Mouse (Mus musculus) embryonic facial prominence, embryonic 13.5 days (tissue): ENCODE results near the gene Msl1. TPM values are rescaled to one million over a fixed set of nuclear protein-coding genes. Genes with fewer than 3 reads are reported as not detected.

Source experiments
- ATAC-seq: fragments of 200-750 bp; cut with Nextera tagmentation; 2 replicates; pipeline ENCODE4 v1.8.0; 2017; ENCODE audit warnings: low read depth; ENCODE audit not compliant: insufficient number of reproducible peaks, insufficient read depth, low FRiP score, low TSS enrichment
- H3K27ac ChIP-seq: fragments of 300-500 bp; sonication (generic); 2 replicates; pipeline ENCODE4 v1.5.1; 2015; ENCODE audit warnings: moderate library complexity, mild to moderate bottlenecking, inconsistent platforms
- H3K27me3 ChIP-seq: fragments of 300-500 bp; sonication (generic); 2 replicates; pipeline ENCODE4 v1.6.1; 2015; ENCODE audit warnings: mild to moderate bottlenecking, inconsistent platforms
- H3K36me3 ChIP-seq: fragments of 300-500 bp; sonication (generic); 2 replicates; pipeline ENCODE4 v1.6.1; 2015; ENCODE audit warnings: mild to moderate bottlenecking, inconsistent platforms
- H3K4me1 ChIP-seq: fragments of 300-500 bp; sonication (generic); 2 replicates; pipeline ENCODE4 v1.6.1; 2015; ENCODE audit warnings: inconsistent platforms
- H3K4me2 ChIP-seq: fragments of 300-500 bp; sonication (generic); 2 replicates; pipeline ENCODE4 v1.6.1; 2015; ENCODE audit warnings: moderate library complexity, mild to moderate bottlenecking, inconsistent platforms
- H3K4me3 ChIP-seq: fragments of 300-500 bp; sonication (generic); 2 replicates; pipeline ENCODE4 v1.5.1; 2015; ENCODE audit warnings: mild to moderate bottlenecking, inconsistent platforms
- H3K9ac ChIP-seq: fragments of 300-500 bp; sonication (generic); 2 replicates; pipeline ENCODE4 v1.6.1; 2015; ENCODE audit warnings: mild to moderate bottlenecking, inconsistent platforms
- H3K9me3 ChIP-seq: fragments of 300-500 bp; sonication (generic); 2 replicates; pipeline ENCODE4 v1.6.1; 2016; ENCODE audit warnings: inconsistent platforms
- WGBS: fragments of 180-500 bp; shearing (Covaris S2); methylation state at CpG from one replicate; pipeline ENCODE4 v1.1.7; 2015; ENCODE audit warnings: mixed read lengths; 5-methylcytosine and 5-hydroxymethylcytosine counted together
- polyA plus RNA-seq: library from polyadenylated mRNA; unstranded; fragments of >200 nt; fragmentation: Nextera tagmentation; extraction: Ambion mirVana; gene quantifications from 2 replicates; pipeline ENCODE4 v1.2.1, GENCODE M21; 2015

Msl1 gene
- polyA plus RNA-seq, 1 experiment from 2014 or later, result 31.5 TPM

DNA sequence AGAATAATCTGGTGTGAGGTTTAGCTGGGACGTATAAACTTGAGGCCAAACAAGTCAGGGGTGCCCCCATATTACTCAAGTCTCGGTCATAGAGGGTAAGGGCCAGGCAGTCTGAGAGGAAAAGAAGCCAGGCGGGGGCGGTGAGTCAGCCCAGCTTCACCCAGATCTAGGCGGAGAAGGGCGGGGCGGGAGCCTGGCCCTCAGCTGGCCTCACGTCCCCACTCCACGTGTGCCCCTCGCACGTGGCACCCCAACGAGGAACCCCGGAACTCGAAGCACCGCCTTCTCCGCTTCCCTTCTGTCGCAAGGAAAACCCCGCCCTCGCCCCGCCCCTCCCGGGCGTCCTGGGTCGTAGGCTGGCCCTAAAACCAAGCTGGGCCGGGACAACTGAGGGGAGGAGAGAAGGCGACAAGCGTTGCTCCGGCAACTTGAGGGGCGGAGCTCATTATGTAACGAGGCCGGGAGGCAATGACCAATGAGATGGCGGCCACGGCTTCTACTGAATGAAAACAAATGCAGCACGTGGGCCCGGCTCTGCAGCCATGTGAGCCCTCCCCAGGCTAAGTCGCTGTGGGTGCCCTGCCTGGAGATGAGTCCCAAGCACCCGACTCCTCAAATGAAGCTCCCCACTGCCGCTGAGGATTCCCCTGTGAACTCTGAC, 21.6 kb upstream of the Msl1 start:
- no peaks in the 10 kb centered on the region for H3K27me3 ChIP-seq
- under 1% methylated on average over 37 of the region's 37 CpGs for WGBS
- H3K4me1 ChIP-seq, result peaks cover 49% of the 10 kb centered on the region
- peak overlapping the region; percentile 36 for H3K4me3 ChIP-seq
- peaks cover 27% of the 10 kb centered on the region for H3K36me3 ChIP-seq
- peak overlapping the region; percentile 86 for H3K4me2 ChIP-seq
- no peak overlapping the region for H3K27ac ChIP-seq
- peak; percentile 59 for ATAC-seq
- no peaks in the 10 kb centered on the region for H3K9me3 ChIP-seq
- H3K9ac ChIP-seq, result peak overlapping the region; percentile 64; the same call in 1 of the 2 replicates

- Histone ChIP-seq H3K27me3 (no peaks in the 10 kb centered on the region), H3K9me3 (no peaks in the 10 kb centered on the region), H3K9ac (peak within 1 kb of the TSS; percentile 64), H3K4me2 (peak within 1 kb of the TSS; percentile 86), H3K36me3 (peaks cover 17% of the 10 kb centered on the region), H3K4me3 (peak within 1 kb of the TSS; percentile 36), H3K27ac (peak within 1 kb of the TSS; percentile 90), H3K4me1 (peaks cover 46% of the 10 kb centered on the region)
- no peak for ATAC-seq
- WGBS, result under 1% methylated on average over 22 of the region's 22 CpGs
Measured at GRCm38 (mm10) chr11:98774582-98775347, 20.6 kb upstream of the Msl1 start, which contains the start of gene Nr1d1. Gene Nr1d1, minus strand, starts transcription at chr11:98775333.

DNA sequence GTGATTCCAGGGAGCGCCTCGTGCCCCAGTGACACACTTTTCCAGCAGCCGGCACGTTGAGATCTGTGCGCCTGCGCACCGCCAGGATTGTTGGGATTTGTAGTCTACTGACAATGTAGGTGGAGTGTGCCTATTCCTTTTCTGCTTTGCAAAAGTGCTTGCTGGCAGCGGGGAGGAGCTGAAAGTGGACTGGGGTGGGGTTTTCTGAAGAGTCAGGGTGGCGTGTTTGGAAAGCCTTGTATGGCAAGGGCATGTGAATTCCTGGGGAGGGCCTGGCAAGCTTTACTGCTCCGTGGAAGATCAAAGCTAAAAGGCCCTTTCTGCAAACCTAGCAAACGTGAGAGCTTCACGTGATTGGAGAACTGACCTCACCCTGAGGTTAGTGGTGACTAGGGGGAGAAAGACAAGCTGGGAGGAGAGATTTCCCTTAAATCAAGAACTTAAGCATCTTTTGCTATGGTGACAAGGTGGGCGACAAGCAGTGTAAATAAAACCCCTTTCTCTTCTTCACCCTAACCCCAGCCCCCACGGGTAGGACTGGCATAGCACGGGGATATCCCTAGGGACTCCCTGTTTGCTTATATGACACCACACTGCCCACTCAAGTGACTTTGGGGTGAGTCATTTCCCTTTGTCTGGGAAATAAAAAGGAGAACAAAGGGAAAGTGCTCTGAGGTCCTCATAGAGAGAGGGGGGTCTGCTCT, 19.8 kb upstream of the Msl1 start:
- Histone ChIP-seq H3K9me3 (no peaks in the 10 kb centered on the region), H3K36me3 (peaks cover 9% of the 10 kb centered on the region), H3K27me3 (no peaks in the 10 kb centered on the region), H3K9ac (peak overlapping the region; percentile 64), H3K27ac (peak overlapping the region; percentile 90), H3K4me3 (peak overlapping the region; percentile 36), H3K4me1 (peaks cover 46% of the 10 kb centered on the region), H3K4me2 (peak overlapping the region; percentile 86)
- WGBS, result 6% methylated on average over 15 of the region's 15 CpGs
- peak; percentile 77 for ATAC-seq

DNA sequence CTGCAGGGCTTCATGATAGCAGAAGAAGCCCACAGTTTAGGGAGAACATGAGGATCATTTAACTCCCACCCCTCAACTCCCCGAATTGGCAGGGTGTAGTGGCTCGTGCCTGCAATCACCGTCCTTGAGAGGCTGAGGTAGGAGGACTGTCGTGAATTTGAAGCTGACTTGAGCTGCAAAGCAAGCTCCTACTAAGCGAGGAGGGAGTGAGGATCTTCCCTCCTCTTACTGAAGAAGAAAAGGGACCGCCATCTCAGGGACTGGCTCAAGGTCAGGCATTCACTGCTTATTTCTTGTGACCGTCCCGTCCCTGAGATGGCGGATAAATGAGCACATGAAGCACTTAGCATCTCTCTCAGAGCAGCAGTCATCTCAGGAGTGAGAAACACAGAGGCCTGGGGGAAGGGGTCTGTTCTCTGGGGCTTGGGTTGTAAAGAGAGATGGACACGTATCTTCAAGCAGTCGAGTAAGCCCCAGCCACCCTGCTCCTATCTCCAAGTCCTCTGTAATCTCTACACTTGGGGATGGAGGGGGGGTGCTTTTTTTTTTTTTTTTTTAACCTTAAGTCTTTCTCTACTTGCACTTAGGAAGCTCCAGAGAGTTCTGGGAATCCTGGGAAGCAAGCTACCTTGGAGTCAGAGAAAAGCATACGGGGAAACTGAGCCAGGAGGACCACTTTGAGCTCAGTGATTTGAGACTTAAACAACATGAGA, 19.1 kb upstream of the Msl1 start:
- peaks cover 2% of the 10 kb centered on the region; the same call in 1 of the 2 replicates for H3K36me3 ChIP-seq
- ATAC-seq, result no peak
- H3K9ac ChIP-seq, result peak overlapping the region; percentile 55
- peaks cover 46% of the 10 kb centered on the region for H3K4me1 ChIP-seq
- H3K9me3 ChIP-seq, result no peaks in the 10 kb centered on the region
- peak overlapping the region; percentile 86 for H3K4me2 ChIP-seq
- WGBS, result 54% methylated on average over 12 of the region's 12 CpGs
- peak overlapping the region; percentile 90 for H3K27ac ChIP-seq
- no peaks in the 10 kb centered on the region for H3K27me3 ChIP-seq
- H3K4me3 ChIP-seq, result no peak overlapping the region

GRCm38 (mm10) chr11:98776843-98777590, 18.3 kb upstream of the Msl1 start:
- H3K27ac ChIP-seq, result peak overlapping the region; percentile 90
- H3K36me3 ChIP-seq, result no peaks in the 10 kb centered on the region
- no peak for ATAC-seq
- peak overlapping the region; percentile 6; the same call in 1 of the 2 replicates for H3K4me3 ChIP-seq
- peaks cover 52% of the 10 kb centered on the region for H3K4me1 ChIP-seq
- WGBS, result 6% methylated on average over 9 of the region's 9 CpGs
- no peaks in the 10 kb centered on the region for H3K27me3 ChIP-seq
- H3K9me3 ChIP-seq, result no peaks in the 10 kb centered on the region
- peak overlapping the region; percentile 55 for H3K9ac ChIP-seq
- H3K4me2 ChIP-seq, result peak overlapping the region; percentile 86

DNA sequence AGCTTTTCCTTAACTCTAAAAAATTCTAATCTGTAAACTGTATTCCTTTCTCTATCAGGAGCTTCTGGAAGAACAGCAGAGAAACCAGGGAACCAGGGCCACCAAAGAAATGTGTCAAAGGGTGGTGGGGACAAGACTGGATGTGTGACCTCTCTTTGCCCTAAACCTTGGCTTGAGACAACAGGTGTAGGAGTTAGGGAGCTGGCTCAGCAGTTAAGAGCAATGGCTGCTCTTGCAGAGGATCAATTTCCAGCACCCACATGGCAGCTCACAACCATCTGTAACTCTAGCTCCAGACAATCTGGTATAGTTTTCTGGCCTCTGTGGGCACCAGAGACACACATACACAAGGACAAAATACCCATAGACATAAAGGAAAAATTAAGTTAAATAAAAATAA, 17.4 kb upstream of the Msl1 start:
- Histone ChIP-seq H3K9ac (no peak overlapping the region), H3K36me3 (no peaks in the 10 kb centered on the region), H3K4me1 (peaks cover 57% of the 10 kb centered on the region), H3K27ac (peak overlapping the region; percentile 90), H3K27me3 (no peaks in the 10 kb centered on the region), H3K9me3 (no peaks in the 10 kb centered on the region), H3K4me2 (no peak overlapping the region), H3K4me3 (no peak overlapping the region)
- no peak for ATAC-seq

GRCm38 (mm10) chr11:98781851-98782512, 13.3 kb upstream of the Msl1 start:
- no peak overlapping the region for H3K4me3 ChIP-seq
- no peaks in the 10 kb centered on the region for H3K27me3 ChIP-seq
- no peak for ATAC-seq
- H3K36me3 ChIP-seq, result no peaks in the 10 kb centered on the region
- 15% methylated on average over 14 of the region's 14 CpGs for WGBS
- H3K4me1 ChIP-seq, result peaks cover 57% of the 10 kb centered on the region
- H3K27ac ChIP-seq, result peak overlapping the region; percentile 91
- no peaks in the 10 kb centered on the region for H3K9me3 ChIP-seq
- peak overlapping the region; percentile 58; the same call in 1 of the 2 replicates for H3K4me2 ChIP-seq
- H3K9ac ChIP-seq, result peak overlapping the region; percentile 64

DNA sequence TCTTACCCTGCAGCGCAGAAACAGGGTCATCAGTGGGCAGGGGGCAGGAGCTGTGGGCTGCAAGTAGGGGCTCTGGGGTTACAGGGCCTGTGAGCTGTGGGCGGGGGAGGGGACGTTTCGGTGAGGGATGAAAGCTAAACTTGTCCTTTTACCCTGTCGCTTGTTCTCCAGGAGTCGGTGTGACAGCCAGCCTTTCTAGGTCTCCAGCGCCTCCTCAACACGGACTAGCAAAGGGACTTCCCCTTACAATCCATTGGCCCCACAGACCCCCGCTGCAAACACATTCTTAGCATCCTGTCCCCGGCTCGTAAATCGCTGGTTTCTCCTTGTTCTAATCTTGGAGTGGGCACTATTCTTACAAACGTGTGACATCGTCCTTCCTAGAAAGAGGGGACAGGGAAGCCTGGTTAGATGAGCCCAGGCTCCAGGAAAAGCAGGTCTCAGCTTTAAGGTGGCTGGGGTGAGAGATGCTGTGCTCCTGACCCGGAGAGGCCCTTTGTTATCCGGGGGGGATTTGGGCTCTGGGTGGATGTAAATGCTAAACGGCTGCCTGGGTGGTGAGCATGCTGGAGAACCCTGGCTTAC, 12.6 kb upstream of the Msl1 start:
- Histone ChIP-seq H3K36me3 (no peaks in the 10 kb centered on the region), H3K4me1 (peaks cover 58% of the 10 kb centered on the region), H3K4me3 (peak overlapping the region; percentile 21), H3K27me3 (no peaks in the 10 kb centered on the region), H3K27ac (peak overlapping the region; percentile 91), H3K9ac (peak overlapping the region; percentile 64), H3K4me2 (peak overlapping the region; percentile 58), H3K9me3 (no peaks in the 10 kb centered on the region)
- 3% methylated on average over 17 of the region's 17 CpGs for WGBS
- no peak for ATAC-seq

GRCm38 (mm10) chr11:98783236-98783696, 12.1 kb upstream of the Msl1 start:
- Histone ChIP-seq H3K4me2 (peak overlapping the region; percentile 58), H3K36me3 (no peaks in the 10 kb centered on the region), H3K4me3 (peak overlapping the region; percentile 21), H3K9ac (peak overlapping the region; percentile 64), H3K9me3 (no peaks in the 10 kb centered on the region), H3K4me1 (peaks cover 59% of the 10 kb centered on the region), H3K27ac (peak overlapping the region; percentile 91), H3K27me3 (no peaks in the 10 kb centered on the region)
- ATAC-seq, result peak; percentile 79
- 1% methylated on average over 20 of the region's 20 CpGs for WGBS

DNA sequence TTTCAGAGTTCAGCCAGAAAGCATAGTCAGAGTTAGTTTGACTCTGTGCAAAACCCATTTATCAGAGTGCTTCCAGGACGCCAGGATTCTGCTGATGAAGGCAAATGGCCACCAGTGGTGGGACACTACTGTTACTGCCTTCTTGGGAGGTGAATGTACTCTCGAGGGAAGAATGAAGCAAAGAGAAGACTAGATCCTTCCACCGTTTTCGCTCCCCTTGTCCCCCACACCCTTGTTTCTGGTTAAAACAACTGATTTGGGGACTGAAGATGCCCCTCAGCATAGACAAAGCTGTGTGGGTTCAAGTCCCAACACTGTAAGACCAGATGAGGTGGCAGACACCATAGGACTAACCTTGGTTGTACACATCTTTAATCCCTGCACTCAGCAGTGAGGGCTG, 11.2 kb upstream of the Msl1 start:
- Histone ChIP-seq H3K4me3 (no peak overlapping the region), H3K4me1 (peaks cover 62% of the 10 kb centered on the region), H3K27me3 (no peaks in the 10 kb centered on the region), H3K9ac (no peak overlapping the region), H3K4me2 (no peak overlapping the region), H3K36me3 (no peaks in the 10 kb centered on the region), H3K27ac (peak overlapping the region; percentile 91; the same call in 1 of the 2 replicates), H3K9me3 (no peaks in the 10 kb centered on the region)
- ATAC-seq, result no peak
- WGBS, result 70% methylated on average over 4 of the region's 4 CpGs
